Mouse (Mus musculus) heart, postnatal 0 days (tissue): Measurements from ENCODE around the gene Alg9.

Experiments used
- CTCF ChIP-seq: IDR thresholded peaks from 2 replicates; pipeline ENCODE4 v1.5.1; 2016; ENCODE audit warnings: antibody characterized with exemption, control low read depth, low read depth
- EP300 ChIP-seq: IDR thresholded peaks from 2 replicates; pipeline ENCODE4 v1.6.1; 2016; ENCODE audit warnings: antibody characterized with exemption, low read depth

DNA sequence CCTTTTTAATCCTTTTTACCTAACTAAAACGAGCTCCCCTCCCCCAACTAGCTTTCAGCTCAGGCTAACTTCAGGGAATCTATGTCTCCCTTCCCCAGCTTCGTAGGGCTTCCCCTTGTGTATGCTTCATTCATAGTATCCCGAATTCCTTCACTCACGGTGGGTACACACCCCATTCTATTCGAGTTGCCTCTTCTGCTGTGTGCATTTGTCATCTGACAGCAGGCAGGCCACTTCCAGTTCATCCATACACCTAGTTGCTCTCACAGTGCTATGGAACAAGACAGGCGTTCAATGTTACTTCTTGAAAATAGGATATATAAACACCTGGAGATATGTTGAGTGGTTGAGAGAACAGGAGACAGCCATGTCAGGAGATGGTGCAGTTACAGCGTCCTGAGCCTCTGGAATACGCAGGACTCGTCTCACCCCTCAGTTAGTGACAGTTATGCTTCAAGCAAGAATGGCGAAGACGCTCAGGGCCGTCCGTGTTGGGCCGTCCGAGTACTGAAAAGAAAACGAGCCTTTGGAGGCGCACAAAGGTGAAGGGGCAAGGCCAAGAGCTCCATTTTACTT lies 7.2 kb upstream of the Alg9 start:
- TF ChIP-seq EP300 (no peak; the same call in 1 of the 2 replicates), CTCF (no peak)
